Mouse (Mus musculus) forebrain, embryonic 14.5 days (tissue): ENCODE measurements at regions not wholly inside any gene's neighbourhood (a gene's known extent, or its start where the extent isn't known, plus 50 kb on each side); places are given as distances from the start of the nearest gene placed in this dataset.

Source experiments
- ATAC-seq: fragments of 200-750 bp; cut with Nextera tagmentation; 2 replicates; pipeline ENCODE4 v1.8.0; 2017; ENCODE audit warnings: mild to moderate bottlenecking, moderate library complexity
- DNase-seq: peaks from one replicate; pipeline ENCODE4 v3.0.0-alpha.2; 2015; ENCODE audit warnings: low spot score
- H3K27ac ChIP-seq: fragments of 300-500 bp; sonication (generic); 2 replicates; pipeline ENCODE4 v1.5.1; 2014; ENCODE audit warnings: low read depth, mild to moderate bottlenecking, control low read depth, low read length, moderate library complexity
- H3K27me3 ChIP-seq: fragments of 300-500 bp; sonication (generic); replicated peaks from 2 replicates; pipeline ENCODE4 v1.6.1; 2014; ENCODE audit warnings: low read length, control low read depth, mixed read lengths; ENCODE audit not compliant: control insufficient read depth, insufficient read depth
- H3K36me3 ChIP-seq: fragments of 300-500 bp; sonication (generic); 2 replicates; pipeline ENCODE4 v1.6.1; 2014; ENCODE audit warnings: low read length, control low read depth; ENCODE audit not compliant: control insufficient read depth, insufficient read depth
- H3K4me1 ChIP-seq: fragments of 300-500 bp; sonication (generic); 2 replicates; pipeline ENCODE4 v1.6.1; 2014; ENCODE audit warnings: antibody characterized with exemption, low read length, control low read depth; ENCODE audit not compliant: control insufficient read depth, insufficient read depth
- H3K4me2 ChIP-seq: fragments of 300-500 bp; sonication (generic); 2 replicates; pipeline ENCODE4 v1.6.1; 2014; ENCODE audit warnings: mild to moderate bottlenecking, control low read depth, low read length
- H3K4me3 ChIP-seq: fragments of 300-500 bp; sonication (generic); 2 replicates; pipeline ENCODE4 v1.5.1; 2014; ENCODE audit warnings: low read depth, low read length, control low read depth
- H3K9ac ChIP-seq: fragments of 300-500 bp; sonication (generic); 2 replicates; pipeline ENCODE4 v1.6.1; 2014; ENCODE audit warnings: mild to moderate bottlenecking, low read length, control low read depth, moderate library complexity
- H3K9me3 ChIP-seq: fragments of 300-500 bp; sonication (generic); replicated peaks from 2 replicates; pipeline ENCODE4 v1.6.1; 2016; ENCODE audit warnings: low read length, control low read depth, mixed read lengths; ENCODE audit not compliant: control insufficient read depth
- WGBS: fragments of 180-500 bp; shearing (Covaris S2); extraction: QIAGEN DNeasy Blood & Tissue Kit; methylation state at CpG from one replicate; pipeline ENCODE4 v1.1.7; 2014; 5-methylcytosine and 5-hydroxymethylcytosine counted together

GRCm38 (mm10) chr5:82346672-82347071 lies 1008.3 kb downstream of the Tecrl start:
- DNase-seq (peak; percentile 95), ATAC-seq (peak; percentile 72)
- H3K9me3 ChIP-seq: no peaks in the 10 kb centered on the region
- 9% methylated on average over 7 of the region's 7 CpGs for WGBS
- no peaks in the 10 kb centered on the region for H3K36me3 ChIP-seq
- no peak overlapping the region for H3K4me3 ChIP-seq
- H3K27ac ChIP-seq: no peak overlapping the region
- H3K27me3 ChIP-seq: no peaks in the 10 kb centered on the region
- no peak overlapping the region for H3K4me2 ChIP-seq
- H3K4me1 ChIP-seq: no peaks in the 10 kb centered on the region
- H3K9ac ChIP-seq: no peak overlapping the region

- ATAC-seq: peak; percentile 84
- H3K36me3 ChIP-seq: no peaks in the 10 kb centered on the region
- H3K9ac ChIP-seq: no peak overlapping the region
- H3K27me3 ChIP-seq: no peaks in the 10 kb centered on the region
- peak; percentile 70 for DNase-seq
- H3K4me1 ChIP-seq: no peaks in the 10 kb centered on the region
- H3K9me3 ChIP-seq: no peaks in the 10 kb centered on the region
- no peak overlapping the region for H3K4me2 ChIP-seq
- no peak overlapping the region for H3K27ac ChIP-seq
- H3K4me3 ChIP-seq: no peak overlapping the region
- 35% methylated on average over 4 of the region's 4 CpGs for WGBS
Observed at GRCm38 (mm10) chr5:82324354-82324753, 1030.6 kb downstream of the Tecrl start.

GRCm38 (mm10) chr5:82319709-82320333 lies 1035.2 kb downstream of the Tecrl start:
- no peaks in the 10 kb centered on the region for H3K27me3 ChIP-seq
- no peaks in the 10 kb centered on the region for H3K4me1 ChIP-seq
- no peak overlapping the region for H3K9ac ChIP-seq
- WGBS: 92% methylated on average over 1 of the region's 1 CpGs
- DNase-seq: peak; percentile 28
- H3K9me3 ChIP-seq: no peaks in the 10 kb centered on the region
- no peak overlapping the region for H3K4me2 ChIP-seq
- no peak overlapping the region for H3K4me3 ChIP-seq
- no peaks in the 10 kb centered on the region for H3K36me3 ChIP-seq
- no peak for ATAC-seq
- no peak overlapping the region for H3K27ac ChIP-seq

- no peak for ATAC-seq
Observed at GRCm38 (mm10) chr5:82312054-82312453, 1042.9 kb downstream of the Tecrl start.

GRCm38 (mm10) chr5:82288069-82288845 lies 1066.7 kb downstream of the Tecrl start:
- WGBS: 36% methylated on average over 5 of the region's 5 CpGs
- no peak overlapping the region for H3K27ac ChIP-seq
- no peak overlapping the region for H3K4me2 ChIP-seq
- H3K27me3 ChIP-seq: no peaks in the 10 kb centered on the region
- H3K36me3 ChIP-seq: no peaks in the 10 kb centered on the region
- no peak overlapping the region for H3K9ac ChIP-seq
- H3K9me3 ChIP-seq: no peaks in the 10 kb centered on the region
- H3K4me1 ChIP-seq: 0 out of 2 replicates have a peak, but pooled peaks cover 8% of the 10 kb centered on the region
- peak; percentile 86 for ATAC-seq
- DNase-seq: peak; percentile 77
- no peak overlapping the region for H3K4me3 ChIP-seq

More at GRCm38 (mm10) chr5:82312054-82312453, 1042.9 kb downstream of the Tecrl start:
- H3K4me1 ChIP-seq: peaks cover 4% of the 10 kb centered on the region; the same call in 1 of the 2 replicates
- no peaks in the 10 kb centered on the region for H3K36me3 ChIP-seq
- H3K9ac ChIP-seq: no peak overlapping the region
- whole genome bisulfite sequencing: 30% methylated on average over 6 of the region's 6 CpGs
- no peak overlapping the region for H3K4me2 ChIP-seq
- DNase-seq: peak; percentile 51
- H3K27me3 ChIP-seq: no peaks in the 10 kb centered on the region
- no peaks in the 10 kb centered on the region for H3K9me3 ChIP-seq
- H3K27ac ChIP-seq: no peak overlapping the region
- no peak overlapping the region for H3K4me3 ChIP-seq

GRCm38 (mm10) chr5:82253356-82254104 lies 1101.5 kb downstream of the Tecrl start:
- no peak for DNase-seq
- H3K27ac ChIP-seq: no peak overlapping the region
- no peaks in the 10 kb centered on the region for H3K36me3 ChIP-seq
- H3K4me1 ChIP-seq: no peaks in the 10 kb centered on the region
- no peak overlapping the region for H3K4me2 ChIP-seq
- no peaks in the 10 kb centered on the region for H3K27me3 ChIP-seq
- ATAC-seq: no peak
- no peak overlapping the region for H3K4me3 ChIP-seq
- H3K9me3 ChIP-seq: no peaks in the 10 kb centered on the region
- 87% methylated on average over 3 of the region's 3 CpGs for WGBS
- H3K9ac ChIP-seq: no peak overlapping the region

- H3K36me3 ChIP-seq: no peaks in the 10 kb centered on the region
- H3K4me3 ChIP-seq: no peak overlapping the region
- DNase-seq (peak; percentile 27), ATAC-seq (no peak)
- H3K9ac ChIP-seq: no peak overlapping the region
- no peaks in the 10 kb centered on the region for H3K9me3 ChIP-seq
- no peak overlapping the region for H3K27ac ChIP-seq
- 68% methylated on average over 3 of the region's 3 CpGs for WGBS
- no peaks in the 10 kb centered on the region for H3K27me3 ChIP-seq
- no peak overlapping the region for H3K4me2 ChIP-seq
- no peaks in the 10 kb centered on the region for H3K4me1 ChIP-seq
Observed at GRCm38 (mm10) chr5:82226329-82226728, 1128.7 kb downstream of the Tecrl start.

- H3K27ac ChIP-seq: no peak overlapping the region
- no peaks in the 10 kb centered on the region for H3K9me3 ChIP-seq
- no peak overlapping the region for H3K9ac ChIP-seq
- H3K36me3 ChIP-seq: no peaks in the 10 kb centered on the region
- DNase-seq (no peak), ATAC-seq (no peak)
- H3K27me3 ChIP-seq: no peaks in the 10 kb centered on the region
- no peaks in the 10 kb centered on the region for H3K4me1 ChIP-seq
- H3K4me2 ChIP-seq: no peak overlapping the region
- H3K4me3 ChIP-seq: no peak overlapping the region
- WGBS: 75% methylated on average over 2 of the region's 2 CpGs
Observed at GRCm38 (mm10) chr5:82223622-82224021, 1131.4 kb downstream of the Tecrl start.
